Mouse (Mus musculus) heart, adult 2 months (tissue): ENCODE data around the gene Crybg3. TPM values are rescaled to one million over a fixed set of nuclear protein-coding genes. Genes with fewer than 3 reads are reported as not detected.

Source experiments
- DNase-seq, 2 experiments: peaks; one replicate each; pipeline ENCODE4 v3.0.0; 2021
- H3K27ac ChIP-seq: fragments of 200-600 bp; 2 replicates; pipeline ENCODE4 v1.8.1; 2022
- H3K27me3 ChIP-seq: fragments of 200-500 bp; 2 replicates; pipeline ENCODE4 v1.6.1; 2012; ENCODE audit warnings: mild to moderate bottlenecking, low read length, inconsistent platforms, mixed read lengths; ENCODE audit not compliant: control insufficient read depth, insufficient read depth
- H3K36me3 ChIP-seq: fragments of 200-500 bp; 2 replicates; pipeline ENCODE4 v1.6.1; 2012; ENCODE audit warnings: low read length, inconsistent platforms; ENCODE audit not compliant: control insufficient read depth, insufficient read depth
- H3K4me1 ChIP-seq: fragments of 200-500 bp; 2 replicates; pipeline ENCODE4 v1.6.1; 2011; ENCODE audit warnings: low read length; ENCODE audit not compliant: control insufficient read depth, insufficient read depth
- H3K4me3 ChIP-seq: fragments of 200-600 bp; 2 replicates; pipeline ENCODE4 v1.8.1; 2022
- H3K79me2 ChIP-seq: fragments of 200-500 bp; replicated peaks from 2 replicates; pipeline ENCODE4 v1.6.1; 2012; ENCODE audit warnings: mild to moderate bottlenecking, inconsistent platforms, low read length, moderate library complexity, mixed read lengths; ENCODE audit not compliant: control insufficient read depth, insufficient read depth
- H3K9ac ChIP-seq: fragments of 200-500 bp; 2 replicates; pipeline ENCODE4 v1.6.1; 2012; ENCODE audit warnings: low read depth, mild to moderate bottlenecking, control low read depth, inconsistent platforms, low read length, mixed read lengths
- CTCF ChIP-seq: fragments of 200-600 bp; IDR thresholded peaks from 2 replicates; pipeline ENCODE4 v1.8.1; 2022; ENCODE audit warnings: antibody characterized with exemption, mild to moderate bottlenecking, moderate library complexity
- EP300 ChIP-seq: fragments of 200-500 bp; IDR thresholded peaks from 2 replicates; pipeline ENCODE4 v1.6.1; 2011; ENCODE audit warnings: low read depth, low read length, control low read depth; ENCODE audit not compliant: insufficient read depth
- POLR2A ChIP-seq: fragments of 200-500 bp; IDR thresholded peaks from 2 replicates; pipeline ENCODE4 v1.6.1; 2011; ENCODE audit warnings: mild to moderate bottlenecking, low read depth, low read length, control low read depth; ENCODE audit not compliant: insufficient read depth
- WGBS: fragments of 180-500 bp; shearing (Covaris S2); methylation state at CpG from one replicate; pipeline ENCODE4 v1.1.7; 2018; 5-methylcytosine and 5-hydroxymethylcytosine counted together
- intact Hi-C: fragments of 180-260 bp; cut with DNase I; formaldehyde crosslinking; loops from one replicate; pipeline ENCODE4 v1.15.1; 2025
- long read RNA-seq: library from polyadenylated mRNA; stranded (forward); transcript quantifications from one replicate; pipeline ENCODE4 v2.0.0, GENCODE M21; 2021
- polyA plus RNA-seq: library from polyadenylated mRNA; depleted of rRNA; stranded (reverse); fragments of >200 nt; gene quantifications from 2 replicates; pipeline ENCODE4 v1.2.3, GENCODE M21; 2012; rRNA removed
- total RNA-seq, 2 experiments: library from RNA; stranded (reverse); gene quantifications; 2 replicates each; pipeline ENCODE4 v1.2.3; 2021

The Crybg3 gene
- total RNA-seq (10 to 100 TPM; 65.0 to 74.7 TPM), polyA plus RNA-seq (14.9 and 22.7 TPM in 2 replicates)
- long read RNA-seq, full-length matches to known transcripts = 6 of 28 reads
- long read RNA-seq, partial matches to known transcripts = 9 of 28 reads
- long read RNA-seq, other reads (novel, unspliced or antisense) = 13 of 28 reads

- Histone ChIP-seq H3K4me3 (peak within 1 kb of the TSS; percentile 84), H3K27ac (peak within 1 kb of the TSS; percentile 98), H3K36me3 (peaks cover 11% of the 10 kb centered on the region), H3K27me3 (no peaks in the 10 kb centered on the region), H3K4me1 (peaks cover 8% of the 10 kb centered on the region), H3K79me2 (peaks cover 3% of the 10 kb centered on the region; the same call in 1 of the 2 replicates), H3K9ac (peak within 1 kb of the TSS; percentile 83)
- peak; percentile 54 for TF ChIP-seq CTCF
- TF ChIP-seq POLR2A = no peak; the same call in 1 of the 2 replicates
- TF ChIP-seq EP300 = no peak
- WGBS = under 1% methylated on average over 81 of the region's 90 CpGs
- peak; percentile 93 for DNase-seq
- intact Hi-C loops = loop anchor here (1.0 to 5.0 kb wide), 3 partner anchors 33 to 128 kb away; partner anchors contain the start of genes Arl6 and Riox2
These were observed at the start of gene Crybg3 for GRCm38 (mm10) chr16:59600311-59601251. Crybg3 (minus strand) TSS chr16:59600979.

GRCm38 (mm10) chr16:59643766-59644165, 43.0 kb upstream of the Crybg3 start:
- Histone ChIP-seq H3K79me2 (no peaks in the 10 kb centered on the region), H3K9ac (no peak overlapping the region), H3K36me3 (no peaks in the 10 kb centered on the region), H3K27ac (no peak overlapping the region), H3K4me3 (no peak overlapping the region), H3K27me3 (no peaks in the 10 kb centered on the region), H3K4me1 (no peaks in the 10 kb centered on the region)
- intact Hi-C loops = no loop called here
- 69% methylated on average over 2 of the region's 2 CpGs for WGBS
- TF ChIP-seq POLR2A = no peak
- no peak for TF ChIP-seq CTCF
- TF ChIP-seq EP300 = no peak
- DNase-seq = no peak

GRCm38 (mm10) chr16:59639985-59640384, 39.2 kb upstream of the Crybg3 start:
- no peaks in the 10 kb centered on the region for H3K36me3 ChIP-seq
- peak overlapping the region; percentile 87; the same call in 1 of the 2 replicates for H3K27ac ChIP-seq
- no peak for TF ChIP-seq CTCF
- no peak for TF ChIP-seq EP300
- TF ChIP-seq POLR2A = no peak
- WGBS = 78% methylated on average over 3 of the region's 3 CpGs
- peak overlapping the region; percentile 80 for H3K4me3 ChIP-seq
- no peak overlapping the region for H3K9ac ChIP-seq
- no peaks in the 10 kb centered on the region for H3K27me3 ChIP-seq
- DNase-seq = no peak
- H3K79me2 ChIP-seq = no peaks in the 10 kb centered on the region
- intact Hi-C loops = loop anchor here (2.0 to 5.0 kb wide), 2 partner anchors 39 to 168 kb away; partner anchors contain the start of genes Crybg3 and Riox2
- H3K4me1 ChIP-seq = no peaks in the 10 kb centered on the region

GRCm38 (mm10) chr16:59639102-59639691, 38.4 kb upstream of the Crybg3 start, which contains the start of gene Arl6:
Arl6 (minus strand) TSS chr16:59639391.
- H3K27me3 ChIP-seq = no peaks in the 10 kb centered on the region
- H3K79me2 ChIP-seq = no peaks in the 10 kb centered on the region
- peak; percentile 95 for DNase-seq
- H3K9ac ChIP-seq = peak within 1 kb of the TSS; percentile 64
- H3K4me1 ChIP-seq = no peaks in the 10 kb centered on the region
- intact Hi-C loops = loop anchor here (2.0 to 5.0 kb wide), 2 partner anchors 38 to 167 kb away; partner anchors contain the start of genes Crybg3 and Riox2
- H3K36me3 ChIP-seq = no peaks in the 10 kb centered on the region
- peak within 1 kb of the TSS; percentile 80 for H3K4me3 ChIP-seq
- TF ChIP-seq CTCF (no peak), EP300 (0 out of 2 replicates have a peak, but pooled peaks have one; percentile 6), POLR2A (peak; percentile 83)
- H3K27ac ChIP-seq = peak within 1 kb of the TSS; percentile 87
- under 1% methylated on average over 46 of the region's 46 CpGs for WGBS

- Histone ChIP-seq H3K4me1 (no peaks in the 10 kb centered on the region), H3K27me3 (no peaks in the 10 kb centered on the region), H3K27ac (no peak overlapping the region), H3K36me3 (no peaks in the 10 kb centered on the region), H3K9ac (no peak overlapping the region), H3K79me2 (no peaks in the 10 kb centered on the region), H3K4me3 (no peak overlapping the region)
- 58% methylated on average over 2 of the region's 2 CpGs for WGBS
- no peak for TF ChIP-seq CTCF
- TF ChIP-seq EP300 = no peak
- TF ChIP-seq POLR2A = no peak
- DNase-seq = no peak
- intact Hi-C loops = no loop called here
These were observed 33.8 kb upstream of the Crybg3 start for GRCm38 (mm10) chr16:59634598-59634997.
